Mouse (Mus musculus): ENCODE measurements around the gene Mzf1. TPM values are rescaled to one million over a fixed set of nuclear protein-coding genes. Genes with fewer than 3 reads are reported as not detected.
A peak's percentile ranks its signal among the peaks of the same experiment; 100 is the strongest.

Mzf1 gene
- total and polyA plus RNA-seq, 3 experiments = 0.31 to 0.55 (median 0.50) TPM

- TF ChIP-seq TCF12 (IDR thresholded peaks at IDR 0.05; ENCODE audit: low read depth, low read length) (peak; percentile 91), RCOR1 (conservative IDR thresholded peaks at IDR 0.05; ENCODE audit: low read depth, low read length) (peak; percentile 58; the same call in 1 of the 2 replicates), KAT2A (IDR thresholded peaks at IDR 0.05; ENCODE audit: insufficient replicate concordance, low read length) (peak; percentile 90), PAX5 (IDR thresholded peaks at IDR 0.05; ENCODE audit: low read length) (no peak), ELF1 (IDR thresholded peaks at IDR 0.05; ENCODE audit: low read depth, low read length) (peak; percentile 96), SIN3A (IDR thresholded peaks at IDR 0.05; ENCODE audit: low read length) (peak; percentile 97), UBTF (IDR thresholded peaks at IDR 0.05; ENCODE audit: low read depth, low read length) (peak; percentile 76; the same call in 1 of the 2 replicates), TBP (conservative IDR thresholded peaks at IDR 0.05; ENCODE audit: low read depth, low read length) (peak; percentile 90), IRF4 (IDR thresholded peaks at IDR 0.05; ENCODE audit: low read depth, low read length) (peak; percentile 59; the same call in 1 of the 2 replicates), BHLHE40 (IDR thresholded peaks at IDR 0.05; ENCODE audit: low read depth, low read length) (peak; percentile 82), NRF1 (IDR thresholded peaks at IDR 0.05; ENCODE audit: low read depth, low read length) (peak; percentile 73), MAZ (IDR thresholded peaks at IDR 0.05; ENCODE audit: low read depth, low read length) (peak; percentile 85), GABPA (IDR thresholded peaks at IDR 0.05; ENCODE audit: insufficient replicate concordance, low read depth, low read length) (peak; percentile 47; the same call in 1 of the 2 replicates), CTCF (conservative IDR thresholded peaks at IDR 0.05 in 1 of 2, IDR thresholded peaks at IDR 0.05 in 1 of 2; ENCODE audit: low read depth in 2 of 2, low read length in 2 of 2) (peak; percentile 57 to 85), USF2 (conservative IDR thresholded peaks at IDR 0.05; ENCODE audit: low read depth, low read length) (0 out of 2 replicates have a peak, but pooled peaks have one; percentile 6), MXI1 (IDR thresholded peaks at IDR 0.05; ENCODE audit: low read depth, low read length) (peak; percentile 90), MAFK (IDR thresholded peaks at IDR 0.05; ENCODE audit: insufficient replicate concordance, low read length) (no peak), JUND (conservative IDR thresholded peaks at IDR 0.05; ENCODE audit: low read depth, low read length) (0 out of 2 replicates have a peak, but pooled peaks have one; percentile 21), POLR2AphosphoS2 (IDR thresholded peaks at IDR 0.05; ENCODE audit: low read depth, low read length) (peak; percentile 69; the same call in 1 of the 2 replicates)
Measured at GRCm38 (mm10) chr7:13009143-13010004, 45.2 kb downstream of the Mzf1 start (continued).

- dilution Hi-C loops (cut with MboI; ENCODE audit: extremely low pct_ligation_motif_present, extremely low pct_unique_long_range_greater_than_20kb, low sequenced_read_pairs) = no loop called here
- in situ Hi-C loops (cut with MboI; ENCODE audit: low pct_ligation_motif_present, low pct_unique_long_range_greater_than_20kb, low sequenced_read_pairs) = loop anchor here (5.0 to 25.0 kb wide), 4 partner anchors 35 to 520 kb away; partner anchors contain the start of gene Zfp606
- H3K27me3 ChIP-seq (replicated peaks) = no peaks in the 10 kb centered on the region
- H3K27ac ChIP-seq (ENCODE audit: insufficient read depth, low read depth) = no peak overlapping the region
- H3K9ac ChIP-seq (ENCODE audit: insufficient read depth, low read depth) = no peak overlapping the region
- H3K4me2 ChIP-seq (ENCODE audit: insufficient read depth, low read depth, poor library complexity, severe bottlenecking) = no peak overlapping the region
- H3K4me3 ChIP-seq (replicated peaks in 1 of 3; ENCODE audit: low read depth in 2 of 3, low read length in 2 of 3, poor library complexity in 1 of 3) = no peak overlapping the region
- peaks cover 25 to 39% of the 10 kb centered on the region in 2 experiments for H3K36me3 ChIP-seq (replicated peaks in 1 of 2; ENCODE audit: control insufficient read depth in 1 of 2, insufficient read depth in 1 of 2, low read length in 1 of 2)
- 0 out of 2 replicates have a peak, but pooled peaks cover 3% of the 10 kb centered on the region for H3K79me2 ChIP-seq (replicated peaks; ENCODE audit: control insufficient read depth, extremely low read depth, insufficient read depth, poor library complexity, severe bottlenecking)
- no peaks in the 10 kb centered on the region for H3K9me3 ChIP-seq (replicated peaks; ENCODE audit: low read length)
- TF ChIP-seq IRF4 (IDR thresholded peaks at IDR 0.05; ENCODE audit: low read depth, low read length) (no peak), USF2 (conservative IDR thresholded peaks at IDR 0.05; ENCODE audit: low read depth, low read length) (no peak), RCOR1 (conservative IDR thresholded peaks at IDR 0.05; ENCODE audit: low read depth, low read length) (no peak), MAZ (IDR thresholded peaks at IDR 0.05; ENCODE audit: low read depth, low read length) (no peak), SIN3A (IDR thresholded peaks at IDR 0.05; ENCODE audit: low read length) (no peak), GABPA (IDR thresholded peaks at IDR 0.05; ENCODE audit: insufficient replicate concordance, low read depth, low read length) (no peak), ZKSCAN1 (IDR thresholded peaks at IDR 0.05; ENCODE audit: borderline replicate concordance, low read depth, low read length) (no peak), JUND (conservative IDR thresholded peaks at IDR 0.05; ENCODE audit: low read depth, low read length) (no peak)
- DNase-seq (ENCODE audit: extremely low read depth) = no peak
- peaks cover 8 to 14% of the 10 kb centered on the region in 2 experiments; a peak in 2 of 4 replicates for H3K4me1 ChIP-seq (ENCODE audit: control insufficient read depth in 1 of 2, insufficient read depth in 2 of 2)
Measured at GRCm38 (mm10) chr7:13007341-13008092, 47.0 kb downstream of the Mzf1 start.

All from CH12.LX (cell line).